Mouse (Mus musculus) brain, embryonic 14.5 days (tissue): ENCODE data around the gene Mrgpra9. TPM values are rescaled to one million over a fixed set of nuclear protein-coding genes. Genes with fewer than 3 reads are reported as not detected.
"Not testable (repeated sequence)": the region's sequence is repeated elsewhere in the genome, so short reads cannot be mapped to it uniquely, and the experiment has no call there.

Source experiments
- DNase-seq: peaks from one replicate; pipeline ENCODE4 v3.0.0-alpha.2; 2011; ENCODE audit warnings: low read depth
- CTCF ChIP-seq: fragments of 200-500 bp; IDR thresholded peaks from 2 replicates; pipeline ENCODE4 v1.5.1; 2012; ENCODE audit warnings: inconsistent platforms, mild to moderate bottlenecking, moderate library complexity, borderline replicate concordance; ENCODE audit not compliant: insufficient read depth, insufficient read length; ENCODE audit errors: extremely low read depth
- POLR2A ChIP-seq: fragments of 200-500 bp; IDR thresholded peaks from 2 replicates; pipeline ENCODE4 v1.6.1; 2012; ENCODE audit warnings: mild to moderate bottlenecking, inconsistent platforms, borderline replicate concordance; ENCODE audit not compliant: poor library complexity, insufficient read depth, insufficient read length, severe bottlenecking; ENCODE audit errors: extremely low read depth
- polyA plus RNA-seq: library from polyadenylated mRNA; depleted of rRNA; stranded (reverse); fragments of >200 nt; gene quantifications from 2 replicates; pipeline ENCODE4 v1.2.3, GENCODE M21; 2012; rRNA removed

Gene Mrgpra9
- not detected in 2 replicates for polyA plus RNA-seq

- DNase-seq, result no peak
- TF ChIP-seq POLR2A (no peak), CTCF (no peak)
Measured at GRCm38 (mm10) chr7:47252770-47253169, at the start of gene Mrgpra9. TSS of gene Mrgpra9 (minus strand) at chr7:47252848.

DNA sequence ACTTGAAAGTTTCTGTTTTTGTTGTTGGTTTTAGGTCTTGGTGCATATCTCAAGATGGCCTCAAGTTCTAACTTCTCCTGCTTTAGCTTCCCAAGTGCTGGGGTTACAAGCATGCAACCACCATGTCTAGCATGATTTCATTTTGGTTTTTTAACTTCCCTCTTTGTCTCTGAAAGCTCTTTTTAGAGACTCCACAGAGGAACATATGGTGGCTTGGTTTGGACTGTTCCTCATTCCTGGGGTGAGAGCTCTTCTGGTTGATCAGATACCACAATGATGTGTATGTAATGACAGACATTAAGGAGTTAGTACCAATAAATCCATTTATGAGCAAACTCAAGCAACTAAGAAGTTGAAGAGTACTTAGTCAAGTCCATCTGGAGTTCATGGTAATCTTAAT, 47.0 kb upstream of the Mrgpra9 start:
- not testable (repeated sequence) for DNase-seq

DNA sequence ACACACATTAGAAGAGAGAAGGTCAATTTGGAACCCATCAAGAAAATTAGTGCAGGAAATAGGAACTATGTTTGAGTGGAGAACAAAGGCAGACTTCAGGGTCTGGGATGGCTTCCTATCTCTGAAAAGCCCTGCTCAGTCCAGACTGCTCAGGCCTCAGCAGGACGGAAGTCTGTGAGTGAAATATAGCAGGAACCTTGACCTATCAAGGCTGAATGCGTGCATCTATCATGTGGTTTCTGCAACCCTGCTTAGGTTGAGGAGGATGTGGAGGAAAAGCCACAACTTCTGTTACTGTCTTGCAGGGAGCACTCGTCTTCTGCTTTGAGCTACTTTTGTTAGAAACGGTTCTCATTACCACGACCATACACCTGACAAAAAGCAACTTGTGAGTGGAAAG, 18.9 kb upstream of the Mrgpra9 start:
- DNase-seq, result not testable (repeated sequence)

- DNase-seq, result no peak
- no peak for TF ChIP-seq POLR2A
- TF ChIP-seq CTCF, result no peak
Measured at GRCm38 (mm10) chr7:47244658-47245057, 8.0 kb downstream of the Mrgpra9 start.

GRCm38 (mm10) chr7:47204830-47205229, 47.8 kb downstream of the Mrgpra9 start, which contains the start of gene Mrgpra6:
TSS of gene Mrgpra6 (minus strand) at chr7:47204920.
- TF ChIP-seq POLR2A (no peak), CTCF (no peak)
- no peak for DNase-seq

GRCm38 (mm10) chr7:47195271-47195670, 57.4 kb downstream of the Mrgpra9 start:
- DNase-seq, result no peak
- TF ChIP-seq POLR2A, result no peak
- no peak for TF ChIP-seq CTCF

Other genes starting within 250 kb of the Mrgpra9 start
- 5.4 and 6.2 TPM in 2 replicates for gene Spty2d1, start 244.4 kb downstream of the Mrgpra9 start, polyA plus RNA-seq
- 17.4 and 22.6 TPM in 2 replicates for gene Tmem86a, start 202.2 kb downstream of the Mrgpra9 start, polyA plus RNA-seq
- gene Ptpn5, start 119.2 kb downstream of the Mrgpra9 start, polyA plus RNA-seq, result 166 and 218 TPM in 2 replicates
- not detected in 2 replicates for gene Mrgpra6, start 47.9 kb downstream of the Mrgpra9 start, polyA plus RNA-seq
- gene Mrgpra1, start 101.4 kb upstream of the Mrgpra9 start, polyA plus RNA-seq, result not detected in 2 replicates
- not detected in 2 replicates for gene Mrgpra2a, start 199.3 kb upstream of the Mrgpra9 start, polyA plus RNA-seq